Mouse (Mus musculus) E14TG2a.4 (cell line): Measurements from ENCODE around the gene Plin2.
"Not testable (repeated sequence)": the region's sequence is repeated elsewhere in the genome, so short reads cannot be mapped to it uniquely, and the experiment has no call there.

Experiments
- H3K27me3 ChIP-seq: 2 replicates; pipeline ENCODE4 v1.6.1; 2014; ENCODE audit warnings: low read length, control low read depth; ENCODE audit not compliant: insufficient read depth
- H3K36me3 ChIP-seq: 2 replicates; pipeline ENCODE4 v1.6.1; 2014; ENCODE audit warnings: low read length, control low read depth; ENCODE audit not compliant: insufficient read depth
- H3K4me1 ChIP-seq: replicated peaks from 2 replicates; pipeline ENCODE4 v1.6.1; 2014; ENCODE audit warnings: low read depth, low read length, control low read depth
- H3K4me3 ChIP-seq: replicated peaks from 2 replicates; pipeline ENCODE4 v1.5.1; 2014; ENCODE audit warnings: mild to moderate bottlenecking, low read length
- H3K9me3 ChIP-seq: 2 replicates; pipeline ENCODE4 v1.6.1; 2014; ENCODE audit warnings: low read length, control low read depth
- CTCF ChIP-seq: conservative IDR thresholded peaks from 2 replicates; pipeline ENCODE4 v1.5.1; 2014; ENCODE audit warnings: low read length
- NANOG ChIP-seq: IDR thresholded peaks from 2 replicates; pipeline ENCODE4 v1.6.1; 2014; ENCODE audit warnings: borderline replicate concordance, low read length, mixed read lengths
- POU5F1 ChIP-seq: IDR thresholded peaks from 2 replicates; pipeline ENCODE4 v1.6.1; 2014; ENCODE audit warnings: low read length, borderline replicate concordance

The Plin2 gene

DNA sequence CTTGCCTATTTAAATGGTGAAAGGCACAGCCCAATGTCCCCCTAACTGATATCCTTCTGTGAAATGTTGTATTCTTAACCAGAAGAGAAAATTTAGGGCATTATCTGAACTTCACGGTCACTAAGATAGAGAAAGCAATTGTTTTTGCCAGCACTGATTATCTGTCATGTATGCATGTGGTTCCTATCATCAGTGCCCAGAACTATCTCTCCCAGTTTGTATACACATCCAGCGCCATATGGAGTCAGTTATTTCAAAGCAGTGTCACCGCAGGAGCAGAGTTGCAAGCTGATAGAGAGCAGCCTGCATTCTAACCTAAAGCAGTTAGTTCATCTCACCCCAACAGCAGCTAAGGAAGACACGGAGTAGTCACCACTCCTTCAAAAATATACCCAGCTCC lies 5.9 kb downstream of the Plin2 start:
- H3K9me3 ChIP-seq, result no peaks in the 10 kb centered on the region
- H3K4me3 ChIP-seq, result no peak overlapping the region
- peaks cover 12% of the 10 kb centered on the region for H3K4me1 ChIP-seq
- no peaks in the 10 kb centered on the region for H3K27me3 ChIP-seq
- no peak for TF ChIP-seq CTCF
- no peak for TF ChIP-seq POU5F1
- TF ChIP-seq NANOG, result no peak
- peaks cover 21% of the 10 kb centered on the region; the same call in 1 of the 2 replicates for H3K36me3 ChIP-seq

DNA sequence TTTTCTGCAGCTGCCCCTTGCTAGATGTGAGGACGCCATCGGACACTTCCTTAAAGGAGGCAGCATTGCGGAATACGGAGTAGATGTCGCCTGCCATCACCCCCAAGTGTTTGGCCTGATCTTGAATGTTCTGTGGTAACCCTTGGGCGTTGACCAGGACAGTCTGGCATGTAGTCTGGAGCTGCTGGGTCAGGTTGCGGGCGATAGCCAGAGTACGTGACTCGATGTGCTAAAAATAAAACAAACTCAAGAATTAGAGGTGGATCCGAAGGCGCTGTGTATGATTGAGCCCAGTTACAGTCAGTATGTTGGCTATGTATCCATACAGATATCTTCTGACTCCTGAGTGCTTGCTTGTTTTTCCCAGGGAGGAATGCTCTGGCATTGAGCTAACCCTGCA lies 12.7 kb downstream of the Plin2 start:
- no peak for TF ChIP-seq CTCF
- TF ChIP-seq POU5F1, result no peak
- no peak for TF ChIP-seq NANOG
- Histone ChIP-seq H3K9me3 (no peaks in the 10 kb centered on the region), H3K36me3 (peaks cover 33% of the 10 kb centered on the region), H3K27me3 (no peaks in the 10 kb centered on the region), H3K4me1 (no peaks in the 10 kb centered on the region), H3K4me3 (no peak overlapping the region)

DNA sequence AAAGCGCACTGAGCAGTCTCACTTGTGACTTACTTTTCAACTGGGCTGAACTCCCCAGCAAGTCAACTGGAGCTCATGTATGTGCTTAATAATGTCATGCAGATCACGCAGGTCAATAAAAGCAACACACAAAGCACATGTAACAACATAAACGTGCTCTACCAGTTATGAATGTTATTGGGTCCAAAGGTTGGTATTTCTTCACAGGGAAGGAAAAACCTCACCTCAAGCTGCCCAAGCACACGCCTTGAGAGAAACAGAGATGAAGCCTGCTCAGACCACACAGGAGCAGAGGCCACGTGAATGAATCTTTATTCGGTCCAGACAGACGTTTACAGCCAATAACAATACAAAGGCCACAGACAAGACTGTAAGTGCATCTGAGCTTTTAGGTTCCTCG lies 13.4 kb downstream of the Plin2 start:
- H3K36me3 ChIP-seq, result peaks cover 29% of the 10 kb centered on the region
- H3K27me3 ChIP-seq, H3K9me3 ChIP-seq, H3K4me3 ChIP-seq, H3K4me1 ChIP-seq: not testable (repeated sequence)

DNA sequence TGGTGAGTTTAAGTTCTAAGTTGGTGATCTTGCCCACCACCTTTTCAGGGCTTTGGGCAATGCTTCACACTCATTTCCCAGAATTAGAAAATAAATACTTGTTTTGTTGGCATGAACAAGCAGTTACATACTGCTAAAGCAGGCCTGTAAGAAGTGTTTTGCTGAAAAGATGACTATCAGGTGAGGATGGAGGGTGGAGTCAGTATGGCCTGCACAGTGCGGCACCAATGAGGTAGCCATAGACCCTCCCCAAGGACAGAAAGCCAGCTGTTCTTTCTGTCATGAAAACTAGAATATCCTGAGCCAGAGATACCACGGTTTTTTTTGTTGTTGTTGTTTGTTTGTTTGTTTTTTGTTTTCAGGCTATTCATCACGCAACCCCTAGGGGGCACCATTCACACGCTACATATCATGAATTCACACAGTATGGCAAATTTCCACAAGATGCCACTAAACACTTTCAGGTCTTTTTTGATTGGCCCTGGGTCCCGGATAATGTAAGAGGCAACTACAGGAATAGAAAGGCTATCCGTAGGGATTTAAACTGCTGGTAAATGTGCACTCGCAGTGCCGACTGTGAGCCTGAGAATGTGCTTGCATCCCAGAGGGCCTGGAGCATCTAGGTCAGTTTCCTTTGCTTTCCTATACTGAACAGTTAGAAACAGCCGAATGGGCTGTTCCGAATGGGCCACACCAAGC lies 18.0 kb downstream of the Plin2 start:
- H3K36me3 ChIP-seq, result peaks cover 3% of the 10 kb centered on the region
- no peak overlapping the region for H3K4me3 ChIP-seq
- H3K4me1 ChIP-seq, result no peaks in the 10 kb centered on the region
- no peaks in the 10 kb centered on the region for H3K27me3 ChIP-seq
- TF ChIP-seq CTCF, result peak; percentile 70
- no peak for TF ChIP-seq POU5F1
- H3K9me3 ChIP-seq, result peaks cover 11% of the 10 kb centered on the region

DNA sequence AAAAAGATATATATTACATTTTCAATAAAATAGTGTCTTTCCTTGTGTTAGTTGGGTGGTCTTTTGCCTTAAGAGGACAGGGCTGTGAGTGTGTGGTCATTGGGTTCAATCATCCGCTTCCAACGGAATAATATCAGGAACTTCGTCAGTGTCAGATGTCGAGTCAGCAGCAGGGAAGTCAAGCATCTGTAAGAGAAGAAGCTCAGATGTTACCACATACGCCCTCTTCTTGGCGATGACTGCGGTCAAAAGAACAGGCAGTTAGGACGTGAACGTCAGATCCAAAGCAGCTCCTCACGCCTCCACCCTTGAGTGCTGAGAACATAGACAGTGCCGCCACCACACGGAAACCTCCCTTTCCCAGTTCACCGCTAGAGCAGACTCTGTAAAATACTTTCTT lies 21.5 kb downstream of the Plin2 start:
- H3K27me3 ChIP-seq, H3K36me3 ChIP-seq, H3K4me1 ChIP-seq, H3K4me3 ChIP-seq: not testable (repeated sequence)
- H3K9me3 ChIP-seq, result peaks cover 38% of the 10 kb centered on the region

DNA sequence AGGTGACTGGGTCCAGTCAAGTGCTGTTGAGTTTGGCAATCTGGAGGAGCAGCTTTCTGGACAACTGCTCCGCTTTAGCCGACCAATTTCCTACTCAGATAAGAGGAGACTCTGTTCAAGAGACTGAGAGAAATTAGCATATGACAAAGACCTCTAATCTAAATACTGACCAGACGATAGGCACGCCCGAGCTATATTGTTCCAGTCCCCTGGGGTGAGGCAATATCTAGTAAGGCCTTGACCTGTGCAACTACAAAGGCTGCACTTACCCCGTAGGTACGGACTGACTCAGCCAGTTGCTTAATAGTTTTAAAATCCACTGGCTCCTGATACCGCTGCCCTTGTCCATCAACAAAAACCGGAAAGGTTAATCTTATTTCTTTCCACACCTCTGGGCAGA lies 32.3 kb downstream of the Plin2 start:
- peaks cover 23% of the 10 kb centered on the region for H3K9me3 ChIP-seq
- not testable (repeated sequence) for H3K27me3 ChIP-seq, H3K4me3 ChIP-seq, H3K4me1 ChIP-seq, H3K36me3 ChIP-seq

DNA sequence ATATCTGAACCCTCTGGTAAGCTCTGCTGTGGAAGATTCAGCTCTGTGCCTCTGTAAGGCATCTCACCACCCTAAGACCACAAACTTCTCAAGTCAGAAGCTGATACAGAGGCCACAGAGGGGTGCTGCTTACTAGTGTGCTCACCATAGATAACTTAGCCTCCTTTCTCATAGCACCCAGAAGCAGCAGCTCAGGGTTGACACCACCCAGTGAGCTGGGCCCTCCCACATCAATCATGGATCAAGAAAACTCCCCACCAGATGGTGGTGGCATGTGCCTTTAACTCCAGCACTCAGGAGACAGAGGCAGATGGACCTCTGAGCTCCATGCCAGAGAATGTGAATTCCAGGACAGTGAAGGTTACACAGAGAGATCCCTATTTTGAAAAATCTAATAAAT lies 35.0 kb downstream of the Plin2 start:
- not testable (repeated sequence) for H3K4me1 ChIP-seq, H3K27me3 ChIP-seq, H3K36me3 ChIP-seq, H3K4me3 ChIP-seq
- peaks cover 23% of the 10 kb centered on the region for H3K9me3 ChIP-seq

DNA sequence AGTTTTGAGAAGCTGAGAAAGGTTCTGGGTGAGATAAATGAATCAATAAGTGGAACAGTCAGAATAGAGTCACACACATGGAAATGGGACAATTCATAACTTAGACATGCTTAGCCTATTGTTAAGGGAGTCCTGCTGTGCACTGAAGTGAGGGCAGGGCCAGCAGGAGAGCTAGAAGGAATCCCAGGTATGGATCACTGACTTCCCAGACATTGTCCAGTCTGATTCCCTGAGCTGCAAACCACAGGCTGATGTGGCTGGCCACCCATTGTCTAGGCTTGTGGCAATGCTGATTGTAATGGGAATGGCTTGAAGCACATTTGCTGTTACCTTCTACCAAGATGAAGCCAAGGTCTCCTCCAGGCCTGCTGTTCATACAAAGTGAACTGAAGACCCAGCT lies 35.5 kb downstream of the Plin2 start:
- not testable (repeated sequence) for H3K36me3 ChIP-seq, H3K27me3 ChIP-seq, H3K4me1 ChIP-seq, H3K4me3 ChIP-seq
- H3K9me3 ChIP-seq, result peaks cover 23% of the 10 kb centered on the region

DNA sequence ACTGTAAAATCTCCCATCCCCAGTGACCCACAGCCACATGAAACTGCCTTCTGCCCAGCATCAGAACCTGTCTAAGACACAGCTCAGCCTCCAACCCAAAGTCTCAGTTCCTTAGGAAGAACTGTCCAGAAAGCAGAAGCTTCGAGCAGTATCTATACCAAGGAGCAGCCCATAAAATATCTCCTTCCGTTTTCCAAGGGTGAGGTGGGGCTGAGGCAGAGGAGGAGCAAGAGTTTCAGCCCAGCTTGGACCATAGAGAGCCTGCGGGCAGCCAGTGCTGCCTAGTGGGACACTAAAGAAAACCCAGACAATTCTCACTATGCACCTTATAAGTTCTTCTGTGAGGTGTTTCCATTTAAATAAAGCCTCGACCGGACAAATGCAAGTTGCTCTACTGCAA lies 37.3 kb downstream of the Plin2 start:
- H3K27me3 ChIP-seq, H3K9me3 ChIP-seq, H3K4me3 ChIP-seq, H3K4me1 ChIP-seq, H3K36me3 ChIP-seq: not testable (repeated sequence)

DNA sequence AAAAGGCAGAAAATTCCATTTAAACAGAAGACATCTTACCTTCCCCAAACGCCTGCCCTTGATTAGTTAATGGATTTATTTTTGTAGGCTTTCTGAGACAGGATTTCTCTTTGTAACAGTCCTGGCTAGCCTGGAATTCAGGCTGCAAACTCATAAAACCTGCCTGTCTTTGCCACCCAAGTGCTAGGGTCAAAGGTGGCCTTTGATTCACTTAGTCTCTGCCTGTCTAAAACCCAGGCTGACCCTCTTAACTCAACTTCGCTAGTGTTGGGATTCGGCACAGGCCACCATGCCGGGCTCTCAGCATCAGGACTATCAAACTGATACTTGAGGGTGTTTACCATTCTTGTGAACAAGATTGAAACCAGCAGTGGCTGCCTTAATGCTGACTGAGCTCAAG lies 38.0 kb downstream of the Plin2 start:
- peaks cover 2% of the 10 kb centered on the region for H3K9me3 ChIP-seq
- no peaks in the 10 kb centered on the region for H3K36me3 ChIP-seq
- H3K4me3 ChIP-seq, result no peak overlapping the region
- H3K4me1 ChIP-seq, result peaks cover 10% of the 10 kb centered on the region; the same call in 1 of the 2 replicates
- TF ChIP-seq CTCF, result no peak
- TF ChIP-seq POU5F1, result no peak
- TF ChIP-seq NANOG, result no peak
- H3K27me3 ChIP-seq, result no peaks in the 10 kb centered on the region

DNA sequence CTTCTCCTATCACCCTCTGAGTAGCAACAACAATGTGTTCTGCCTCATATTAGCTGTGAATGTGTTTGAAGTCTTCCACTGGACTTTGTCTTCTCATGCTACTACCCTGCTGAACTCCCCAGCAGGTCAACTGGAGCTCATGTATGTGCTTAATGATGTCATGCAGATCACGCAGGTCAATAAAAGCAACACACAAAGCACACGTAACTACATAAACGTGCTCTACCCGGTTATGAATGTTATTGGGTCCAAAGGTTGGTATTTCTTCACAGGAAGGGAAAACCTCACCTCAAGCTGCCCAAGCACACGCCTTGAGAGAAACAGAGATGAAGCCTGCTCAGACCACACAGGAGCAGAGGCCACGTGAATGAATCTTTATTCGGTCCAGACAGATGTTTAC lies 43.4 kb downstream of the Plin2 start:
- not testable (repeated sequence) for H3K36me3 ChIP-seq, H3K9me3 ChIP-seq, H3K4me1 ChIP-seq, H3K27me3 ChIP-seq, H3K4me3 ChIP-seq
